Mouse (Mus musculus) brain, embryonic 14.5 days (tissue): Measurements from ENCODE around the gene Esr1. TPM values are rescaled to one million over a fixed set of nuclear protein-coding genes. Genes with fewer than 3 reads are reported as not detected.

Experiments used
- DNase-seq: peaks from one replicate; pipeline ENCODE4 v3.0.0-alpha.2; 2011; ENCODE audit warnings: low read depth
- CTCF ChIP-seq: fragments of 200-500 bp; IDR thresholded peaks from 2 replicates; pipeline ENCODE4 v1.5.1; 2012; ENCODE audit warnings: inconsistent platforms, mild to moderate bottlenecking, moderate library complexity, borderline replicate concordance; ENCODE audit not compliant: insufficient read depth, insufficient read length; ENCODE audit errors: extremely low read depth
- POLR2A ChIP-seq: fragments of 200-500 bp; IDR thresholded peaks from 2 replicates; pipeline ENCODE4 v1.6.1; 2012; ENCODE audit warnings: mild to moderate bottlenecking, inconsistent platforms, borderline replicate concordance; ENCODE audit not compliant: poor library complexity, insufficient read depth, insufficient read length, severe bottlenecking; ENCODE audit errors: extremely low read depth
- polyA plus RNA-seq: library from polyadenylated mRNA; depleted of rRNA; stranded (reverse); fragments of >200 nt; gene quantifications from 2 replicates; pipeline ENCODE4 v1.2.3, GENCODE M21; 2012

Gene Esr1
- polyA plus RNA-seq, 1 experiment: 0.19 TPM

DNA sequence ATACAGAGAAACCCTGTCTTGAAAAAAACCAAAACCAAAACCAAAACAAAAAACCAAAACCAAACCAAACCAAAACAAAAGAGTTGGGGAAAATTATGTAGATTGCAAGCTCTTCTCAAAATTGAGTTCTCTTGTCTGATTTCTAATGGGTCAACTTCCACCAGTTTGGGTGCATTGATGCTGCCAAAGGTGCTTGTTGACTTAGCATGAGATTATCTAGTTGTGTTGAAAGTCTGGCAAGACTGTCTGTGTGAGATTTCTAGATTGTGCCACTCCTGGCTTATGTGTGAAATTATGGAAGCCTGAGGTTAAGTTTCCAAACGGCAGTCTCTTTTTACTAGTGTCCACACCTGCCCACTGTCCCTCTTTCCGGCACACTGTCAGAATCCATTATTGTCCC, 55.6 kb downstream of the Esr1 start:
- DNase-seq: no peak

DNA sequence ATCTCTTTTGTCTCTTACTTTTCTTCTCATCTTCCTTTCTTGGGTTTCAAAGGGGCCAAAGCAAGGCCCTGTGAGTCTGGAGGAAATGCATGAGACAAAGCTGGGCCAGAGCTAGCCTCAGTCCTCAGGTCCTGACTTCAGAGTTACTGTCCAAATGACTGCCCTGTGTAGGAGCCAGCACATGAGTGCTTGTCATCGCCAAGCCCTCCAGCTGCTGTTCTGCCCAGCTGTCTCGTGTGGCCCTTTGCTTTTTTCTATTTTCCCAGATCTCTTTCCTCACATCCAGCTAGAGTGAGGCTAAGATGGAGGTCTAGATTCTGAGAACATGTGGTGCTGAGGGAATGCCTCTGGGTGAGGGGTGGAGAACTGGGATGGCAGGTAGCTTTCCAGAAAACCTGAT, 58.7 kb downstream of the Esr1 start:
- DNase-seq: no peak
- TF ChIP-seq CTCF: no peak
- no peak for TF ChIP-seq POLR2A

More for the DNA sequence above, 55.6 kb downstream of the Esr1 start:
- TF ChIP-seq POLR2A: no peak
- no peak for TF ChIP-seq CTCF

DNA sequence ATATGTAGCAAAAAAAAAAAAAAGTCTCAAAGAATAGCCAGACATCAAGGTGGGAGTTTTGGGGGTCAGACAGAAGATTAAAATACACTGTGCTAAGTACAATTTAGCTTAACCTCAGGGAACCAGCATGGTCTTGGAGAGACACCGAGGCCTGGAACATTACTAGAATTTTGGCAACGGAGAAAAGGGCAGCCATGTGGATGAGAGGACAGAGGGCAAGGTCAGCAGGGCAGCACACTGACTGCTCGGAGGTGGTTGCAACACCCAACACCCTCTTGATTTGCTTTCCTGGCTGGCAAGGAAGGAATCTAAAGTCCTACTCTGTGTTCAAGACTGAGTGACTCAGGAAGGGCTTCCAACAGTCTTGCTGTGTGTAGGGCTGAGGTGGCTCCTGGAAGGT, 60.5 kb downstream of the Esr1 start:
- TF ChIP-seq POLR2A (no peak), CTCF (no peak)

DNA sequence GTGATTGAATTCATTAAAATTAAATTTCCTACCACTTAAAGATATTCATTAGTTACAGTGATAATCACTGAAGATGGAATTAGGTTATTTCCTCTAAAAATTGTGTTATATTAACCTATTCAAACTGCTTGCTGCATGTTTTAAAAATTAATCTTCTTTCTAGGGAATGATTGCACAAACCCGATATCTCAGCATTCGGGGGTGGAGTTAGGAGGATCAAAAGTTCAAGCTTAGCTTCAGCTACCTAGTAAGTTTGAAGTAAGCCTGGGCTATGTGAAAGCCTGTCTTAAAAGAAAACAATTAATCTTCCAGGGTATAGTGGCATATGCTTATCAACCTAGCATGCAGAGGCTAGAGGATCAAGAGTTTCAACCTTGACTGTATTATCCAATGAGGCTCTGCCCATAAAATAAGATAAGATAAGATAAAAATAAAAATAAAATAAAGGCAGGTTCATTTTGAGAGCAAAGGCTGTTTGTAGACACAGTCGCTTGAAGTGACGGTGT, 62.0 kb downstream of the Esr1 start:
- no peak for DNase-seq
- TF ChIP-seq CTCF (no peak), POLR2A (no peak)

More for the DNA sequence above, 60.5 kb downstream of the Esr1 start:
- DNase-seq: no peak

DNA sequence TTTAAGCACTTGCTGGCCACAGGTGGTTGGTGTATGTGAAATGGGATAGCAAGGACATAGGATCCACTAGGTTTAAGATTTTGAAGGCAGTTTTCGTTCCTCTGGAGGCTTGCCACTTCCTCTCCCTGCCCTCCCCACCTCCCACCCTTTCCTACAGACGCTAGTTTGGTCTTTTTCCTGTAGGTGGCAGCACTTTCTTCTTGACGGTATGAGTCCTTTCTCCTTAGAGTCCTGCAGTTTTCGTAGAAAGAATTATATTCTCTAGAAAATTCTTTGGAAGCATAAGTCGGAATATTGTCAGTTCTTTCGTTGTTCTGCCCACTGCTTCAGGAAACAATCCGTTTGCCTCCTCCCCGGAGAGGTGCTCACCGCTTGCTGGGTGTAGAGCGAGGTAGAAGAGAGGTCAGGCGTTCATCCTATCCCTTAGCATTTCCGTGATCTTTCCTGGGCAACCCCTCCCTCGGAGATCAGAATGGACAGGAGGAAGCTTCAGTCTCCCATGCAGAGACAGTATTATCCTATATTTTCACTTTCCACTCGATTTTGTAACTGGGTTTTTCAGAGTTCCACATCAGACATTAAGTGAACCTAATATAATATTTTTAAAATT, 63.7 kb downstream of the Esr1 start:
- DNase-seq: peak; percentile 35

DNA sequence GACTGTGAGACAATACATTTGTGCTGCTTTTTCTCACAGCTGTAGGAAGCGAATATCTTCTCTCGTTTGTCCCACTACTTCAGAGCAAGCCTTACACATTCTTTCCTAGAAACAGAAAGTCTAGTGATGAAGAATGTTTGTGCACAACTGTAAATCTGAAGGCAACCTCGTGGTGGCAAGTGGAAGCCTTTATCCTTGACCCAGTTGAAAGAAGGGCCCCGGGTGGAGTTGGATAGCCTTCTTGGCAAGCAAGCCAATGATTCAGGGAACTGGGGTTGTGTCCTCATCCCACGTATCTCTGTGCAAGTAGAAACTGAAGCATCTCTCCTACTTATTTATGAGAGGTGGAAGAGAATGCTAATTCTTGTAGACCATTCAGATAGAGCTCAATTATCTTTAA, 71.7 kb downstream of the Esr1 start:
- DNase-seq: no peak

DNA sequence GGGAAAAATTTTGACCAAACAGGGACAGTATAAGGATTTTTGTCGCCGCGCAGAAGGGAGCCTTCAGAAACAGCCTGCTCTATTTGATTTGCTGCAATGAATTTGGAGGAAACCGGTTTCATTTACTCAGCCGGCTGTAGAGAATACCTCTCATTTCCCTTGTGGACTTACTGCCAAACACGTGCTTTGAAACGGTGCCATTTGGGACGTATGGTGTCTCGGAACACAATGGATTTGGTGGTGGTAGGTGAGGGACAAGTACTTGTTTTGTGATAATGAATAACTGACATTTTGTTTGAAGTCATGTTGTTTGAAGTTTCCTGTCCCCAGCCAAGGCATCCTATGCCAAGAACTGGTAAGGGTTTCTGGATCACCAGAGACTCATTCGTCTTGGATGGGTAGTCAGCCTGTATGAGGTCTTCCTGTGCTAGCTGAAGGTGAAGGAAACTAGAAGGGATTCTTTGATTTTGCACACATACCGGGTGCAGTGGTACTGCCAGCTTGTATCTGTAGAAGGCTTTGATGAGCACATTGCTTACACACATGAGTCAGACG, 72.4 kb downstream of the Esr1 start:
- DNase-seq: no peak
- TF ChIP-seq CTCF: no peak
- no peak for TF ChIP-seq POLR2A

More for the DNA sequence above, 71.7 kb downstream of the Esr1 start:
- no peak for TF ChIP-seq CTCF
- no peak for TF ChIP-seq POLR2A

DNA sequence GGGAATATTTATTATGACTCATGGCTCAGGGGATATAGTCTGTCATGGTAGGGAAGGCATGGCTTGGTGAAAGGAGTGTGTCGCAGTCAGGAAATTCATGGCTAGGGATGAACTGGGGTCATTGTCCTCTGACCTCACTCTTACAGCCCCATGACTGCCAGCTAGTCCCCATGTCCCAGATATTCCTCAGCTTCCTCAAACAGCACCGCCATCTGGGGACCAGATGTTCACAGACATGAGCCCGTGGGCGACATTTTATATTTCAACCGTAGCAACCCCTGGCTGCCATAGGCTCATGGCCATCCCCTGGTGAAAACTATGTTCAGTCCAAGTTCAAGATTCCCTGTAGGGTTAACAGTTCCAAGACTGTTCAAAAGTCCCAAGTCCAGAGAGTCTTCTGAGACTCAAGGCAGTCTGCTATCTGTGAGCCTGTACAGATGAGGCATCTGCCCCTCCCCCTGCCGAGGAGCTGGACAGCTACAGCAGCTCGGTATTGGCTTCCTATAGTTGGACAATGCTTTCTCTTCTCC, 83.0 kb downstream of the Esr1 start:
- no peak for DNase-seq
- TF ChIP-seq POLR2A: no peak

DNA sequence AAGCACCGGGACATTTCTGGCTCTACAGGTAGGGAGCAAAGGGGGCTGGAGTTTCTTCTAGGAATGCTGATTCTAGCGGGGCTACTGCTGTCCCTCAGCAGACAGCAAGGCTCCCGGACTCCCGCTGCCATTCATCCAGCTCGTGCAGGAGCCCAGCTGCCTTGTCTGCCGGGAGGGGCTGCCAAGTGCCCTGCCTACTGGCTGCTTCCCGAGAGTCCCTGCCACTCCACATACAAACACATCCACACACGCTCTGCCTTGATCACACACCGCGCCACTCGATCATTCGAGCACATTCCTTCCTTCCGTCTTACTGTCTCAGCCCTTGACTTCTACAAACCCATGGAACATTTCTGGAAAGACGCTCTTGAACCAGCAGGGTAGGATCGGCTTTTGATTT, 98.5 kb downstream of the Esr1 start:
- DNase-seq: peak; percentile 79
- no peak for TF ChIP-seq CTCF
- no peak for TF ChIP-seq POLR2A

DNA sequence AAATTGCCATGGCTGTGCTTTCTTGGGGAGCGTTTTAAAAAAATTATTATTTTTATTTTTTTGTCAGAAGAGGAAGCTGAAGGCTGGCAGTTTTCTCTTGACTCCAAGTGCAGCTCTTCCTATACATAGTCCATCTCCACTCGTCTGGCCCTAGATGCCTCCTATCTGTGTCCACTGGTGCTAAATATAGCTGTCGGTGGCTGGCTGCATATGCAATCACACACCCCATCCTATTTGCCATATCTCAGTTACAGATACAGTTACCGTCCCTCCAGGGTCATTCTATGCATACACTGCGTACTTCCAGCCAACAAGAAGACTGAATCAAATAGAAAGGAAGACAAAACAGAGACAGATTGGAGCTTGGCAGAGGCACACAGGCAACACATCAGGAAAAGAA, 100.0 kb downstream of the Esr1 start:
- TF ChIP-seq POLR2A: no peak
- no peak for TF ChIP-seq CTCF
- DNase-seq: peak; percentile 5

DNA sequence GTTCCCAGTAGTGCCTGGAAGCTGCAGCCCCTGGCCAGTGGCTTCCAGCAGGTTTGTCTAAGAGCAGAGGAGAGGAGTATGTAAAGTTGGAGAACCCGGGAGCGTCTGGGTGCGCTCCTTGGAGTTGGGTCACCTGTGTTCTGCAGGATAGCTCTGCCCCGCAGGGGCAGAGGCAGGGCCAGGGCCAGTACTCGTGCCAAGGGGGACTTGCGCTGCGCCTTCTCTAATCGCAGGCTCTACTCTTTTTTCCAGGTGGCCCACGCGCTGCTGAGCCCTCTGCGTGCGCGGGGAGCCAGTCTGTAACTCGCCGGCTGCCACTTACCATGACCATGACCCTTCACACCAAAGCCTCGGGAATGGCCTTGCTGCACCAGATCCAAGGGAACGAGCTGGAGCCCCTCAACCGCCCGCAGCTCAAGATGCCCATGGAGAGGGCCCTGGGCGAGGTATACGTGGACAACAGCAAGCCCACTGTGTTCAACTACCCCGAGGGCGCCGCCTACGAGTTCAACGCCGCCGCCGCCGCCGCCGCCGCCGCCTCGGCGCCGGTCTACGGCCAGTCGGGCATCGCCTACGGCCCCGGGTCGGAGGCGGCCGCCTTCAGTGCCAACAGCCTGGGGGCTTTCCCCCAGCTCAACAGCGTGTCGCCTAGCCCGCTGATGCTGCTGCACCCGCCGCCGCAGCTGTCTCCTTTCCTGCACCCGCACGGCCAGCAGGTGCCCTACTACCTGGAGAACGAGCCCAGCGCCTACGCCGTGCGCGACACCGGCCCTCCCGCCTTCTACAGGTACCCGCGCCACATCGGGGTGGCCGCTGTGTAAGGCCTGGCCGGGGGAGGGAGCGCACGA, 100.9 kb downstream of the Esr1 start:
- peak; percentile 43 for DNase-seq

More for the DNA sequence above, 100.9 kb downstream of the Esr1 start:
- no peak for TF ChIP-seq POLR2A
- no peak for TF ChIP-seq CTCF
